Mouse (Mus musculus) hindbrain, embryonic 10.5 days (tissue): Measurements from ENCODE around the gene Usp24. TPM values are rescaled to one million over a fixed set of nuclear protein-coding genes. Genes with fewer than 3 reads are reported as not detected.
"Not testable (repeated sequence)": the region's sequence is repeated elsewhere in the genome, so short reads cannot be mapped to it uniquely, and the experiment has no call there.

Experiments used
- DNase-seq: peaks from one replicate; pipeline ENCODE4 v3.0.0-alpha.2; 2017; ENCODE audit warnings: low spot score
- H3K27ac ChIP-seq: fragments of 300-500 bp; sonication (generic); 2 replicates; pipeline ENCODE4 v1.5.1; 2016; ENCODE audit warnings: mild to moderate bottlenecking, moderate library complexity
- H3K27me3 ChIP-seq: fragments of 300-500 bp; sonication (generic); 2 replicates; pipeline ENCODE4 v1.6.1; 2016; ENCODE audit warnings: mild to moderate bottlenecking; ENCODE audit not compliant: poor library complexity, insufficient read depth, severe bottlenecking
- H3K36me3 ChIP-seq: fragments of 300-500 bp; sonication (generic); 2 replicates; pipeline ENCODE4 v1.6.1; 2016; ENCODE audit warnings: mild to moderate bottlenecking, moderate library complexity
- H3K4me1 ChIP-seq: fragments of 300-500 bp; sonication (generic); replicated peaks from 2 replicates; pipeline ENCODE4 v1.6.1; 2016; ENCODE audit warnings: mild to moderate bottlenecking
- H3K4me3 ChIP-seq: fragments of 300-500 bp; sonication (generic); 2 replicates; pipeline ENCODE4 v1.5.1; 2016; ENCODE audit warnings: mild to moderate bottlenecking, moderate library complexity
- H3K9me3 ChIP-seq: fragments of 300-500 bp; sonication (generic); 2 replicates; pipeline ENCODE4 v1.6.1; 2016; ENCODE audit warnings: mild to moderate bottlenecking, moderate library complexity
- WGBS: fragments of 180-500 bp; shearing (Covaris S2); methylation state at CpG from one replicate; pipeline ENCODE4 v1.1.7; 2016; 5-methylcytosine and 5-hydroxymethylcytosine counted together
- polyA plus RNA-seq: library from polyadenylated mRNA; unstranded; fragments of >200 nt; fragmentation: Nextera tagmentation; extraction: Ambion mirVana; gene quantifications from 2 replicates; pipeline ENCODE4 v1.2.1, GENCODE M21; 2016

Usp24 gene
- polyA plus RNA-seq, 1 experiment from 2014 or later = 6.7 TPM

GRCm38 (mm10) chr4:106328704-106329103 lies 12.7 kb downstream of the Usp24 start:
- Histone ChIP-seq H3K27ac (no peak overlapping the region), H3K27me3 (no peaks in the 10 kb centered on the region), H3K9me3 (no peaks in the 10 kb centered on the region), H3K36me3 (peaks cover 17% of the 10 kb centered on the region; the same call in 1 of the 2 replicates), H3K4me3 (no peak overlapping the region), H3K4me1 (0 out of 2 replicates have a peak, but pooled peaks cover 3% of the 10 kb centered on the region)
- DNase-seq = no peak
- WGBS = 91% methylated on average over 4 of the region's 4 CpGs

- not testable (repeated sequence) for H3K4me3 ChIP-seq, DNase-seq, H3K4me1 ChIP-seq, H3K27ac ChIP-seq, H3K27me3 ChIP-seq, H3K9me3 ChIP-seq
- peaks cover 17% of the 10 kb centered on the region; the same call in 1 of the 2 replicates for H3K36me3 ChIP-seq
- WGBS = 92% methylated on average over 6 of the region's 6 CpGs
These were observed 13.2 kb downstream of the Usp24 start for GRCm38 (mm10) chr4:106329171-106329570.

GRCm38 (mm10) chr4:106330371-106330819 lies 14.4 kb downstream of the Usp24 start:
- H3K4me3 ChIP-seq = no peak overlapping the region
- peaks cover 12% of the 10 kb centered on the region; the same call in 1 of the 2 replicates for H3K36me3 ChIP-seq
- 0 out of 2 replicates have a peak, but pooled peaks cover 3% of the 10 kb centered on the region for H3K4me1 ChIP-seq
- H3K9me3 ChIP-seq = no peaks in the 10 kb centered on the region
- H3K27me3 ChIP-seq = no peaks in the 10 kb centered on the region
- DNase-seq = no peak
- no peak overlapping the region for H3K27ac ChIP-seq
- WGBS = 85% methylated on average over 5 of the region's 5 CpGs

- WGBS = 83% methylated on average over 3 of the region's 3 CpGs
- Histone ChIP-seq H3K27me3 (no peaks in the 10 kb centered on the region), H3K4me1 (0 out of 2 replicates have a peak, but pooled peaks cover 3% of the 10 kb centered on the region)
These were observed 17.1 kb downstream of the Usp24 start for GRCm38 (mm10) chr4:106333071-106333470.

GRCm38 (mm10) chr4:106333584-106333983 lies 17.6 kb downstream of the Usp24 start:
- Histone ChIP-seq H3K9me3 (no peaks in the 10 kb centered on the region), H3K27me3 (no peaks in the 10 kb centered on the region), H3K27ac (no peak overlapping the region), H3K4me3 (no peak overlapping the region), H3K4me1 (0 out of 2 replicates have a peak, but pooled peaks cover 3% of the 10 kb centered on the region), H3K36me3 (no peaks in the 10 kb centered on the region)
- no peak for DNase-seq
- WGBS = 81% methylated on average over 2 of the region's 2 CpGs

More at GRCm38 (mm10) chr4:106333071-106333470, 17.1 kb downstream of the Usp24 start:
- Histone ChIP-seq H3K36me3 (no peaks in the 10 kb centered on the region), H3K9me3 (no peaks in the 10 kb centered on the region), H3K27ac (no peak overlapping the region), H3K4me3 (no peak overlapping the region)
- no peak for DNase-seq

- 97% methylated on average over 1 of the region's 1 CpGs for WGBS
- Histone ChIP-seq H3K36me3 (no peaks in the 10 kb centered on the region), H3K9me3 (no peaks in the 10 kb centered on the region), H3K4me3 (no peak overlapping the region), H3K27ac (no peak overlapping the region), H3K4me1 (no peaks in the 10 kb centered on the region), H3K27me3 (no peaks in the 10 kb centered on the region)
- DNase-seq = no peak
These were observed 19.8 kb downstream of the Usp24 start for GRCm38 (mm10) chr4:106335858-106336257.

GRCm38 (mm10) chr4:106347664-106348063 lies 31.7 kb downstream of the Usp24 start:
- no peaks in the 10 kb centered on the region for H3K4me1 ChIP-seq
- H3K9me3 ChIP-seq = no peaks in the 10 kb centered on the region
- H3K36me3 ChIP-seq = peaks cover 79% of the 10 kb centered on the region
- no peaks in the 10 kb centered on the region for H3K27me3 ChIP-seq
- DNase-seq = no peak
- no peak overlapping the region for H3K4me3 ChIP-seq
- 92% methylated on average over 1 of the region's 1 CpGs for WGBS
- H3K27ac ChIP-seq = no peak overlapping the region

- WGBS = 86% methylated on average over 2 of the region's 2 CpGs
- not testable (repeated sequence) for H3K27ac ChIP-seq, DNase-seq, H3K9me3 ChIP-seq, H3K27me3 ChIP-seq, H3K4me1 ChIP-seq, H3K4me3 ChIP-seq
- peaks cover 78% of the 10 kb centered on the region for H3K36me3 ChIP-seq
These were observed 39.0 kb downstream of the Usp24 start for GRCm38 (mm10) chr4:106355025-106355424.

GRCm38 (mm10) chr4:106370013-106370412 lies 54.0 kb downstream of the Usp24 start:
- Histone ChIP-seq H3K36me3 (peaks cover 91% of the 10 kb centered on the region), H3K27ac (no peak overlapping the region), H3K27me3 (no peaks in the 10 kb centered on the region), H3K4me1 (no peaks in the 10 kb centered on the region), H3K4me3 (no peak overlapping the region), H3K9me3 (no peaks in the 10 kb centered on the region)
- WGBS = 90% methylated on average over 6 of the region's 6 CpGs
- DNase-seq = no peak

GRCm38 (mm10) chr4:106375857-106376256 lies 59.8 kb downstream of the Usp24 start:
- WGBS = 62% methylated on average over 1 of the region's 1 CpGs
- H3K27me3 ChIP-seq = no peaks in the 10 kb centered on the region
- H3K36me3 ChIP-seq = peaks cover 91% of the 10 kb centered on the region
- H3K27ac ChIP-seq = no peak overlapping the region
- H3K4me1 ChIP-seq = peaks cover 3% of the 10 kb centered on the region; the same call in 1 of the 2 replicates
- no peak overlapping the region for H3K4me3 ChIP-seq
- peak; percentile 72 for DNase-seq
- no peaks in the 10 kb centered on the region for H3K9me3 ChIP-seq

- peaks cover 3% of the 10 kb centered on the region; the same call in 1 of the 2 replicates for H3K4me1 ChIP-seq
- H3K36me3 ChIP-seq = peaks cover 93% of the 10 kb centered on the region
- no peaks in the 10 kb centered on the region for H3K27me3 ChIP-seq
- WGBS = 86% methylated on average over 14 of the region's 14 CpGs
- no peak overlapping the region for H3K4me3 ChIP-seq
- H3K27ac ChIP-seq = no peak overlapping the region
- no peaks in the 10 kb centered on the region for H3K9me3 ChIP-seq
- no peak for DNase-seq
These were observed 63.0 kb downstream of the Usp24 start for GRCm38 (mm10) chr4:106378839-106379572.

GRCm38 (mm10) chr4:106381131-106381530 lies 65.1 kb downstream of the Usp24 start:
- Histone ChIP-seq H3K36me3 (peaks cover 94% of the 10 kb centered on the region), H3K4me3 (no peak overlapping the region), H3K9me3 (no peaks in the 10 kb centered on the region), H3K4me1 (peaks cover 3% of the 10 kb centered on the region; the same call in 1 of the 2 replicates), H3K27me3 (no peaks in the 10 kb centered on the region), H3K27ac (no peak overlapping the region)
- no peak for DNase-seq
- 87% methylated on average over 5 of the region's 5 CpGs for WGBS

- Histone ChIP-seq H3K27me3 (no peaks in the 10 kb centered on the region), H3K9me3 (peaks cover 2% of the 10 kb centered on the region; the same call in 1 of the 2 replicates), H3K4me1 (no peaks in the 10 kb centered on the region), H3K36me3 (peaks cover 78% of the 10 kb centered on the region), H3K27ac (no peak overlapping the region), H3K4me3 (no peak overlapping the region)
- DNase-seq = no peak
- WGBS = 88% methylated on average over 3 of the region's 3 CpGs
These were observed 73.9 kb downstream of the Usp24 start for GRCm38 (mm10) chr4:106389908-106390307.
